Mouse (Mus musculus) lung, postnatal 4 days (tissue): ENCODE measurements around the gene Tdgf1.
A peak's percentile ranks its signal among the peaks of the same experiment; 100 is the strongest.

Experiments used
- DNase-seq, 2 experiments: peaks; one replicate each; pipeline ENCODE4 v3.0.0; 2021

The Tdgf1 gene

DNA sequence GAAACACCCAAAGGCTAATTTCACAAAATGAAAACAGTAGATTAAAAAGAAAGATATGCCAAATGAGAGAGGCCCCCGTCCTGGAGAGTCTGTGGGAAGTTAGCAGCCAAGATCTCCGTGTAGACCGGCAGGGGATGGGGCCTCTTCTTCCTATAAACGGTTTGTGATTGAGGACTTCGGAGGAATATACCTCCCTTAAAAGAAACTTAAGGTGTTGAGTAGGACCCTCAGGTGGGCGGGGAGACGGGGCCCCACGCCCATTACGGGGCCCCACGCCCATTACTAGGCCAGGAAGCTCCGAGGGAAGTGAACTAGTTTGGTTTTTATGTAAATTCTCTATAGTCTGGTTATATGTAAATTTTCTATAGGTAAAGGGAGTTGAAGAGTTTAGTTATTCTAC lies at the start of gene Tdgf1:
Tdgf1 (minus strand) TSS at position 233 of the 400 bp plus-strand sequence.
- DNase-seq, result no peak

DNA sequence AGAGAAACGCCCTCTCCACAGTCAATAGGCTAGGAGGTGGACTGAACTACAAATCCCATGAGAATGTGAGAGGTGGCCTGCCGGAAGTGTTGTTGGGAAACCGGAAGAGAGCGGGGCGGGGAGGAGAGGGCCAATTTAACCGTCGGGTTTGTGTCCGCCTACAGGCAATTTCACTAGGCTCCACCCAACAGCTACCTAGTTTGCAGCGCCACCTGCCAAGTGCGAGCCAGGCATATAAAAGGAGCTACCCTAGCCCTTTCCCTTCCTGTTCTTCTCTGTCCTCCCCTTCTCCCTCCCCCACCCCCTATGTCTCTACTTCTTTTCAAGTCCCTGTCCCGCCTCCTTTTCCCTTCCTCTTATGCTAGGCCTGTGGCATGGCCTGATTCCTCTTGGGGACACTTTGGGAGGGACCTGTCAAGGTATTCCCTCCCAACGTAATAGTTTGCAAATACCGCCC lies 48.8 kb upstream of the Tdgf1 start:
- peak; percentile 85 to 86 for DNase-seq

DNA sequence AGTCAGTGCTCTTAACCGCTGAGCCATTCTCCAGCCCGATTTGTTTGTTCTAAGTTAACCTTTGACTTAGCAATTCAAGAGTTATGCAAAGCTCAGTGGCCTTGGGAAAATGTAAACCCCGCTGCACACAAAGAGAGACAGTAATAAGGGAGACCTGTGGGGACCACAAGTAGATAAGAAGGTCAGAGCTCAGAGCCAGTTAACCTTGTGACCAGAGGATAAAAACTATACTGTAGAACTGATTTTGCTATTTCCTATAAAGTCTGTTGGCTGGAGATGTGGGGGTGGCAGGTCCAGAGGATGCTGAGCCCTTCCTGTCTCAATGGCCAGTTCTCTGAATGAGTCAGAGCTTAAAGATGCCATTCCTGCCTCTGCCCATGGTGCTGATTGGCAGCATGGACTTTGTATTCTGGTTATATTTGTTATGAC lies 47.3 kb upstream of the Tdgf1 start:
- no peak for DNase-seq

DNA sequence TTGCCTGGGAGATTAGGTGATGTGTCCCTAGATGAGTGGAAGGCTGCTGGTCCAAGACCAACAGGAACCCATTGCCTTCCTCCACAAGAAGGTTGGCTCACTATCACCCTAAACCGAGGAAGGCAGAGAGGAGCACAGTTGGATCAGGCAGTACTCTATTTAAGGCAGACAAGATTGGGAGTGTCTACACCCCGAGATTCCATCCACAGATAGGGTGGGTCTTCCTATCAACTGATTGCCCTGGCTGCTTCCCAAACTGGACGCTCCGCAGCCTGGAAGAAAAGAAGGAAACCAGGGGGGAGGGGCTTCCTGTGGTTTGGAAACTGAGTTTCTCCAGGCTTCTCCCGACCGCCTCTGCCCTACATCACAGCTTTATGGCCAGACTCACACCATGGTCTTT lies 44.2 kb upstream of the Tdgf1 start, which contains the start of gene Rtp3:
Rtp3 (minus strand) TSS at position 380 of the 400 bp plus-strand sequence.
- DNase-seq, result peak; percentile 54 to 66

DNA sequence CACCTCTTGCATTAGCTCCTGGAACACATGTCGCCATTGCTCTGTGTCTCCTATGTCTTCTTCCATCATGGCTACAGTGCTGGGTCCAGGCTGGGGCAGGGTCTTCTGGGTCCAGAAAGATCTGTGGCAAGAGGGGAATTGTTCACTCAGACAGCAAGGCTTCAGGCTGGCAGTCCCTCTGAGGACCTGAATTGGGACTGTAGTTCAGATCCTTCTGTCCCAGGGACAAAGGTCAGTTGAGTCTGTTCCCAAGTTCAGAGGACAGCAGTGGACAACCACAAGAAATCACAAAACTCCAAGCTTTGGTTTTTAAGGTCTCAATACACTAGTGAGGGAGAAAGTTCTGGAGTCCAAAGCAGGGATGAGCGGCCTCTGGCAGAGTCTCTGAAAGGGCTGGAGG lies 43.6 kb upstream of the Tdgf1 start:
- no peak for DNase-seq

DNA sequence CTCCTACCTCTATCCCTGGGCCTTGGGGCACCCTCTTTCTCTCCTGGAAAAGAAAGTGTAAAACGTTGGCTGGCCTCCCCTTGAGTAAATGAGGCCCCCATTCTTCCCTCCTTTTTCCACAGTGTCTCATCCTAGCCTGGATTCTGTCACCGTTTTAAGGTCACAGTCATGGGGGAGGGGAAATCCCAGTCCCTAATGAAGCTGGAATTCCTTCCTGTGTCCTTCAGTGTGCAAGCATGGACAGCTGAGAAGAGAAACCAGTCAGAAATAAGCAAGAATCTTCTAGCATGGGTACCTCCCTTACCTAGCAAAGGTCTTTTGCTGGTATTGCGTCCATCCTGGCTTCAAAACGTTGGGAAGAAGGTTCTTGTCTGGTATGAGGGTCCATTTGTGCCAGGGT lies 43.2 kb upstream of the Tdgf1 start:
- DNase-seq, result no peak

DNA sequence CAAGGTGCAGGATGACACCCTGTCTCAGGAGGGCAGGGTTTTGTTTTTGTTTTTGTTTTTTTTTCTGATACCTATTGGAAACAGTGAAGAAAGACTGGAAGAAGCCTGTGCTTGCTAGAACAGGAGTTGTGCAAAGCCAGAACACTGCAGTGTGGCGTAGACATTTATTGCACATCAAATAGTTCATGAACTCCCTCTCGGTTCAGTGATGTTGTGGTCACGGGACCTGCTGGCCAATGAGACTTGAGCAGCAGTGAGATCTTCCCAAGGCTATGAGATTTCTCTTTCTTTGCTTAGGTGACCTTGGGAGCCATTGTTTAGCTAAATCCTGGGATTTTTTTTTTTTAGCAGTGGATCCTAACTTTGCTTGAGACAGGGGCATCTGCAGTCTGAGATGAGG lies 42.1 kb upstream of the Tdgf1 start:
- DNase-seq, result no peak

DNA sequence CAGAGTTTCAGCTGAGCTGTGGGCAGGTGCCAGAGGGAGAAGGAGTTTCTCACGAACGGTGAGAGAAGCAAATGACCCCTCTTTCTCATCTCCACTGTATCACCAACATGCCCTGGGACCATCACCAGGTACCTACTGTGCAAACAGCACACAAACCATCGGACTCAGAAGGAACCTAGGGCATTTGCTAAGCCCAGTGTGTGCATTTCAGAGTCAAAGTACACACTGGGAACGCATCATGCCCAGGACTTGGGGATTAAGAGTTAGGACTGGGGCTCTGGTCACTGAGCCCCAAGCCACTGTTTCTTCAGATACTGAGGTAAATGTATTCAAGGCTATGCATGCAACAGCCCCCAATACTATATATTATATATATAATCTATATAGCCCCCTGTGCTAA lies 41.4 kb upstream of the Tdgf1 start:
- no peak for DNase-seq

DNA sequence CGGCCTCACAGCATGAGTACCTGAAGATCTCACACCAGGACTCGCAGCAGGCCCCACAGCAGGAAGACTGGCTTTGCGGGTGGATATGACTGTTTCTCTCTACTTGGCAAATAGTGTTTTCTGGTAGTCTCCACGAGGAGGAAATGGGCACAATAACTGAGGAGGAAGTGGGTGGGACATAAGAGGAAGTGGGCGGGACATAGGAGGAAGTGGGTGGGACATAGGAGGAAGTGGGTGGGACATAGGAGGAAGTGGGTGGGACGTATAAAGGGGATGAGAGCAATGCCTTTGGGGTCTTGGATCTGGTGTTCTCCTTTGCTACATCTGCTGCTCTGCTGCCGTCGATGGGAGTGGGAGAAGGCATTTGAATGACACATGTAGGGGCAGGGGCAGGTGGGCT lies 40.0 kb upstream of the Tdgf1 start:
- DNase-seq, result peak in 1 of 2 experiments; percentile 40

DNA sequence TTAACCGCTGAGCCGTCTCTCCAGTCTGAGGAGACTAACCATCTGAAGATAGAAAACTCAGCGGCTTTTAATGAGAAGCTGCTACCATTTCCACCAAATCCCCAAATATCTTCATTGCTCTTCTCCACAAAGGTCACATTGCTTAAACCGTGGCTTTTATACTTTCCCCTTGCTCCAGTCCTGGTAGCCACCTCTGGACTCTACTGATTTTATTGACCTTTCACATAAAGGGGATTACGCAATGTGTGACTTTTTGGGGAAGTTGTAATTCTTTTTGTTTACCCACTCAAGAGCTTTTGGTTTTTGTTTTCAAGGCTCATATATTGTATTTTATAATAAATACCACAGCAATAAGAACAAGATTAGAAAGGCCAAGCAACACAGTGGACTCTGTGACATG lies 39.6 kb upstream of the Tdgf1 start:
- no peak for DNase-seq

DNA sequence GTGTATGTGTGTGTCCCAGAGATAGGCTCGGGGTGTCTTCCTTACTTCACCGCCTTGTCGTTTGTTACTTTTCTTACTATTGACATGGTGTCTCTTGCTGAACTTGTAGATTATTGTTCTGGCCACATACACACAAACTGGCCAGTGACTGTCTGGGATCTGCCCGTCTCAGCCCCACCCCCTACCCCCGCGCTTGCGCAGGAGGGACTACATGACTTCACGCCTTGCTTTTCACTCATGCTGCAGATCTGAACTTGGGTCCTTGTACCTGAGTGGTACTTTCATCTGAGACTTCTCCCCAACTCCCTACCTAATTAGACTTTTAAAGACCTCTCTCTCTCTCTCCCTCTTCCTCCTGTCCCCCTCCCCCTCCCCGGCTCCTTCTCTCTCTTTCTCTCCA lies 38.1 kb upstream of the Tdgf1 start:
- no peak for DNase-seq

DNA sequence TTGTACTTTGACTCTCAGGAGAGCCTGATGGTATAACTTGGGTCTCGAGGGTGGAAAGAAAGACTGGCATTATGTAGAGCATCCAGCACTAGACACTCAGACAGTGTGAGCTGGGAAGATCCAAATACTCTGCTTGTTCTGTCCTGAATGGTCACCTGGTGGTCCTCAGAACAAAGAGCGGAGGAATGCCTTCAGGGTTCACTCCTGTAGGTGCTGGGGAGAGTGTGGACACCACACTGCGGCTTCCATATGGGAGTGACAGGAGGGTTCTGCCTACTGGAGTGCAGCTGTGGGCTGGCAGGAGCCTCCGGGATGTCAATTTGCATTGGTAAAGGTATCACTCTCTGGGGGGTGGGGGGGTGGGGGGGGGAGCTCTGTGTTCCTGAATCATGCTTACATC lies 36.4 kb upstream of the Tdgf1 start:
- no peak for DNase-seq

DNA sequence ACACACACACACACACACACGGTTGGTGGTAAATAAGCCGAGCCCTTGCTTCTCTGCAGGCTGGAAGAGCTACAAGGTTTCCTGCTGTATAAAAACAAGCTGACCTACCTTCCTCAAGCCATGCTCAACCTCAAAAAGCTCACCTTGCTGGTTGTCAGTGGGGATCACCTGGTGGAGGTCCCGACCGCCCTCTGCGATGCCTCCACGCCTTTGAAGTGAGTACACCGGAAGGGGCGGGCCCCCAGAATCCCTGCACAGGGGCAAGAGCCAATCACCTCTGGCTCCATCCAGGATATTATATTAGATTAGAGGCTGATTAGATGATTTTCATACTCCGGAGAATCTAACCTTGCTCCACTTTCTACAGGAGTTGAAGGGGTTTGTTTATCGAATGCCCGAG lies 33.5 kb upstream of the Tdgf1 start:
- DNase-seq, result no peak

DNA sequence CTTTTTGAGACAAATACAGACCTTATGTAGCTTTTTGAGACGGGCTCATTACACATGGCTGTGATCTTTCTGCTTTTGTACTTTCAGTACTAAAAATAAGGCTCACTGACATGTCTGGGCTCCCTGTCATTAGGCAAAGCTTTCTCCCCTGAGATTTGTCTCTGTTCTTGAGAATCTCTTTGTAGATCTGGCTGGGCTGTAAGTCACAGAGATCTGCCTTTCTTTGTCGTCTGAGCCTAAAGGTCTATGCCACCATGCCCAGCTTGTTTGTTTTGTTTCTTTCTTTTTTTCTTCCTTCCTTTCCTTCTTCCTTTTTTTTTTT lies 19.9 kb upstream of the Tdgf1 start:
- DNase-seq, result no peak

DNA sequence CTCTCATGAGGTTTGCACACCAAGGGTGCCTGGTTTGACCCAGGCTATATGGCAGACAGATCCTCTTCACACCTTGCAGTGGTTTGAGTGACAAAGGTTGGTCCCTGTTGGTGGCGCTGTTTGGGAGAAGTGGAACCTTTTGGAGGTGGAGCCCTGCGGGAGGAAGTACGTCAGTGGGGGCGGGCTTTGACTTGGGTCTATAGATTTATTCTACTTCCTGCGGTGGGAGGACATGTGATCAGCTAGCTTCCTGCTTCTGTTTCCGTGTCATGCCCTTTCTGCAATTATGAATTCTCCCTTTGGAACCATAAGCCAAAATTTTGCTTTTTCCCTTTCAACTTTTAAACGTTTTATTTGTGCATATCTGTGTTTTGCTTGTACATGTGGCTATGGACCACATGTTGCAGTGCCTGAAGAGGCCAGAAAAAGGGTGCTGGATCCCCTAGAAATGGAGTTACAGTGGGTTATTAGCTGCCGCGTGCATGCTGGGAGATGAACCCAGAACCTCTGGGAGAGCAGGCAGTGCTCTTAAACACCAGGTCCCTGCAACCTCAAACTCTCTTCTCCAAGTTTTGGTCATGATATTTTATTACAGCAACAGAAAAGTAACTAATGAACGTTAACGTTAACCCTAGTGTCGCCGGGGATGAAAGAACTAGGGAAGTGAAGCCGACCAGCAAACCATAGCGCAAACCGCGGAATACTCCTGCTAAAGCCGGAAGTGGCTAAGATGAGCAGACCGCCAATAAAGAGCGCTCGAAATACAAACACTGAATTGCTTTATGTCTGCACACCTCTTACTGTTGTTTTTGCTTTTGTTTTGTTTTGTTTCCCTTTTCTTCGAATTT lies 19.3 kb upstream of the Tdgf1 start:
- peak in 1 of 2 experiments; percentile 16 for DNase-seq

DNA sequence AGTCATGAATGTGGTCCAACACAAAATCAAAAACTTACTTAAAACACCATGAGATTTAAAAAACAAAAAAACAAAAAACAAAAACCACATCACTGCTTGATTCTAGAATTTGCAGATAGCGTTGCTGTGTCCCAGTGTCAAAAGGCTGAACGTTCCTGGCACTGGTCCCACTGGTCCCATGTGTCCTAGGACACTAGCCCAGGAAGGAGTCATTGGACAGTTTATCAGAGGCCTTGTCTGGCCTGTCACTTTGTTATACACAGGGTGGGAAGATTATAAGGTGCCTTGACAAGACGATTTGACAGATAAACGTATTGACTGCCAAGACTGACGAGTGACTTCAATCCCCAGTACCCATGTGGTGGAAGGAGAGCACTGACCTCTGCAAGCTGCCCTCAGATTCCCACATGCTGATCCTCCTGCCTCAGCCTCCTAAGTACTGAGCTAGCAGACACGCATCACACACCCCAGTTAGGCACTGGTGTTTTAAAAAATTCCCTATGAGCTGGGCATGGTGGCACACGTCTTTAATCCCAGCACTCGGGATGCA lies 17.7 kb upstream of the Tdgf1 start:
- DNase-seq, result no peak

DNA sequence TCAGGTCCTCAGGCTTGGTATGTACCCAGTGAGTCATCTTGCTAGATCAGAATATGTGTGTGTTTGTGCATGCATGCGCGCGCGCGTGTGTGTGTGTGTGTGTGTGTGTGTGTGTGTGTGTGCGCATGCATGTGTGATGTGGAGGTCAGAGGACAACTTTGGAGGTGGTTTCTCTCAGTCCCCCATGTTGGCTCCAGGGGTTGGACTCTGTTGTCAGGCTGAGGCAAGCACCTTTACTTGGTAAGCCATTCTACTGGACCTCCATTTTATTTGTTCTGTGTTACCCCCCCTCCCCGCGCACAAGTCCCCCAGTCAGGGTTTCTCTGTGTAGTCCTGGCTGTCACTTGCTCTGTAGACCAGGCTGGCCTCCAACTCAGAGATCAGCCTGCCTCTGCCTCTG lies 15.4 kb upstream of the Tdgf1 start:
- DNase-seq, result no peak

DNA sequence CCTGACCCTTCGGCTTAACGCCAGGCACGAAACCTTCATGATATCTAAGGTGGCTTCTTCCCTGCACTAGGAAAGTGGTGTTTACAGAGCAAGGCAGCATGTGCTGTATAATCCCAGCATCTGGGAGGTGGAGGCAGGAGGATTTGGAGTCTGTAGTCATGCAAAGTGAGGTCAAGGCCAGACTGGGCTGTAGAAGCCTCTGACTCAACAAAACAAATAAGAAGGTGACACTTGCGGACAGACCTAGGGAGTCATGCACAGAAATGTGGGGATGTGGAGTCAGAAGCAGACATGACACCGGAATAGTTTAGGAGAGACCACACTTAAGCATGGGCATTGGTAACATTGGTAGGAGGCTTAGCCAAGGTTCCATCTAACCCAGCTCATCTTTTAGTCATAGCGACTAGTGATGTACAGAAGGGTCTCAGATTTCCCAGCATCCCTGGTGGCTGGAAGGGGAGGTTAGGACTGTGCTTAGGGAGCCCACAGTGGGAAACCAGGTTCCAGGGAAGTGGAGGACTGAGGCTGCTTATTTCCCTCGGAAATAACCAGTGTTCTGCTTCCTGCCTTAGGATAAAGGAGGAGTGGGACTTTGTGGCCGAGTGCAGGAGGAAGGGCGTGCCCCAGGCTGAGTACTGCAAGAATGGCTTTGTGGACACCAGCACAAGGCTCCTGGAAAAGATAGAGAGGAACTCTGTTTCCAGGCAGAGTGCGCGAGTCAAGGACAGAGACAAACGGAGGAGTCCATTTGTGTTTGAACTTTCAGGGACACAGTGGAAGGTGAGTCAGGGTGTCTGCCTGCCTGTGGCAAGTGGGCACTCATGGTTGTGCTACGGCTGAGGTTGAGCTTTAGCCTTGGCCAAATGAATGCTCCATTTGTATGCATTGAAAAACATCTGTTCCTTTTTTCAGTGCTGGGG lies 14.5 kb upstream of the Tdgf1 start:
- peak; percentile 17 to 30 for DNase-seq

DNA sequence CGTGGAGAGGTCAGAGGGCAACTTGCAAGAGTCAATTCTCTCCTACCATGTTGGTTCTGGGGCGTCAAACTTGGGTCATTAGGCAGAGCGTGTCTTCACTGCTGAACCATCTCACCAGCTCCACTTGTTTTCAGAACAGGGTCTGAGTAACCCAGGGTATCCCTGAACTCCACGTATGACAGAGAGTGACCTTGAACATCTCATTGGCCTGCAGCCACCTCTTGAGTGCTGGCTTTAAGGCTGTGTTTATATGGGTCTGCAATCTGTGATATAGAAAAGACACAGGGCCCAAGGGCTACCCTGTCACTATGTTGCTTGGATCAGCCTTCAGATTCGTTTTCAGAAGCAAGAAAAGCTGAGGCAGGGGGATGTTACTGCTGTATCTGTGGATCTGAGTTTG lies 13.7 kb upstream of the Tdgf1 start:
- no peak for DNase-seq

DNA sequence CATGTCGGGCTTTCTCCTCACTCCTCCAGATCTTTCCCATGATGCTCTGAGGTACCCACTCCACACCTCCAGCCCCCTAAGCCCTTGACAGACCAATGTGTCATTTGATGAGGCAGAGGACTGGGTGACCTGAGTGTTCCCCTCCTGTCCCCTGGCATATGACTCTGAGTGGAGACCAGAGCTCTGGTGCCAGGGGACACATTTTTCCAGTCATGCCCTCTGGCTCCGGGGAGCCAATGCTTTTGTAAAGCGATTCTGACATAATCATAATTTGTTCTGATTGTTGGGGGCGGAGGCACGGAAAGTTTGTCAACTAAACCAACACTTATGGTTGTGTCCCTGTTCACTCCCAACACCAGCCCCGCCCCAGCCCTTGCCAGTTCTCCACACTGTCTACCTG lies 10.0 kb upstream of the Tdgf1 start:
- DNase-seq, result no peak

DNA sequence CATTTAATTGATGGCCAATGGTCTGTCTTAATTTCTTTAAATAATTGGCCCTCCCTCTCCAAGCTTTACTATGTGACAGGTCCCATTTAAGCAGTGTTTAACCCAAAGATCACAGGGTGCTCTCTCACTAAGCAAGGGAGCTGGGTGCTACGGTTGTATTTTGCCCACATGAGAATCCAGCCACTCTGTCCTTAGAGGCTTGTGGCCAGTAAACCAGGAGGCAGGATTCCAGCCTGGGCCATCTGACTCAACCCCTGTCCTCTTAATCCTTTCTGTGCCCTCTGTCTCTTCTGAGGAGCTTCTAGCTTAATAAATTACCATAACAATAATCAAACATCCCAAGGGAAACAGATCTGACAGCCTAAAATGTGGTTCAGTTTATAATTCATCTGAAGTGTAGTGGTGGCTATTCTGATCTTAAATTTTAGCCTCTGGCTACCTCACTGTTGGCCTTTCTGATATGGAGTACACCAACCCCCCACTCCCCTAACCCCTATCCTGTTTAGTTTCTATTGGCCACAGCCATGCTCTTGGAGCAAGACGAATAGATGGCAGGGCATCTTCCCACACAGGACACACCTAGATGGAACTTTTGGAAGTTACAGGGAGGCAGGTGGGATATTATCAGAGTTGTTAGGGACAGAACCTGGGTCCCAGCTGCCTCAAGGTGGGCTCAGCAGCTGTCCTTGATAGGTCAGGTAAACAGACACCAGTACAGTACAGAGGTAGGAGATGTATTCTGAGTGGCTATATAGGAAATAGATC lies 8.9 kb upstream of the Tdgf1 start:
- no peak for DNase-seq

DNA sequence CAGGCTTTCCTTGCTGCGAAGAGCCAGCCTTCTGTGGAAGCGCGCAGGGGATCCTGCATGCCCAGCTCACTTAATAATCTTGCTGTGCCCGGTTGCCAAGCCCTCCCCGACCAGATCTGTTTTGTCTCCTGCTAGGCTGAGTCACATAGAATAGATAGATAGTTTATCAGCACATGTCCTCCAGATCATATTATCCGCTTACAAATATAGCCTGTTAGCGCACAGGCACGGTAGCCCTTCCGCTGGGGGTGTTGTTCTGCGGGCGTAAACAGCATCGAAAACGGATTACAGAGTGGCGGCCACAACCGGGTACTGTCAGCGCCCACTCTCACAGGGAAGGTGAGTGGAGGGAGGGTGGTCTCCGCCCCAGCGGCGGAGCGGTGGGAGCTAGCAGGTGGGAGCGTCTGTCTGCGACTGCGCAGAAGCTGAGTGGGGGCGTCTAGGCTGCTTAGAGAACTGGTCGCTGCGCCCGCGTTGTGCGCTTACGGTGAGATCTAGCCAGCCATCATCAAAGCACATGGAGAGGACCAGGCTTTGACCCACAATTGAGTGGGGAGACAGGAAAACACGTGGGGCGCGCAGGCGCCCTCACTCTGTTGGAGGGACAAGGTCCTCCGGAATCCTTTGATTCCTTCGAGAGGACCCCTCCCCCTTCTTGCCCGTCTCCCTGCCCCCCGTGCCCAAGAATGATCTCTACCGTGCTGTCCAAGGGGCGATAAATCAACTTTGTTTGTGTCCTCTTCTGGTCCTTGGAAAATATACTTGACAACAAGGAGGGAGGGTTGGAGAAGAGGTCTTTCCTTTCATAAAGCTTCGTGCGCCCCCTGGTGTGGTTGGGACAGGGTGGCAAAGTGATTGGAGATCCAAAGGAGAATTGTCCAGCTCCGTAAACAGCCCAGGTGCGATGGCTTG lies 7.8 kb upstream of the Tdgf1 start:
- DNase-seq, result peak; percentile 58 to 69
